Mouse (Mus musculus) CD8-positive naive resting alpha-beta T cell, adult 2 months (primary cell): ENCODE data around the gene Cyp2d12.
"Not testable (repeated sequence)": the region's sequence is repeated elsewhere in the genome, so short reads cannot be mapped to it uniquely, and the experiment has no call there.

Source experiments
- DNase-seq, 2 experiments: peaks; one replicate each; pipeline ENCODE4 v3.0.0; 2022; ENCODE audit warnings: low read depth in 2 of 2, low spot score in 2 of 2

Gene Cyp2d12

GRCm38 (mm10) chr15:82554531-82555230, at the start of gene Cyp2d12:
Gene Cyp2d12 (plus strand): TSS chr15:82555072.
- DNase-seq, result no peak

GRCm38 (mm10) chr15:82506971-82507370, 47.9 kb upstream of the Cyp2d12 start:
- no peak for DNase-seq

- not testable (repeated sequence) for DNase-seq
Observed at GRCm38 (mm10) chr15:82507740-82508139, 47.1 kb upstream of the Cyp2d12 start.

GRCm38 (mm10) chr15:82509495-82509894, 45.4 kb upstream of the Cyp2d12 start:
- not testable (repeated sequence) for DNase-seq

- DNase-seq, result not testable (repeated sequence)
Observed at GRCm38 (mm10) chr15:82510500-82510899, 44.4 kb upstream of the Cyp2d12 start.

GRCm38 (mm10) chr15:82512111-82512510, 42.8 kb upstream of the Cyp2d12 start:
- DNase-seq, result not testable (repeated sequence)

- DNase-seq, result not testable (repeated sequence)
Observed at GRCm38 (mm10) chr15:82516174-82516573, 38.7 kb upstream of the Cyp2d12 start.

GRCm38 (mm10) chr15:82527371-82527770, 27.5 kb upstream of the Cyp2d12 start:
- not testable (repeated sequence) for DNase-seq

- DNase-seq, result not testable (repeated sequence)
Observed at GRCm38 (mm10) chr15:82532721-82533120, 22.2 kb upstream of the Cyp2d12 start.

- DNase-seq, result not testable (repeated sequence)
Observed at GRCm38 (mm10) chr15:82542976-82543375, 11.9 kb upstream of the Cyp2d12 start.

- DNase-seq, result not testable (repeated sequence)
Observed at GRCm38 (mm10) chr15:82544561-82544960, 10.3 kb upstream of the Cyp2d12 start.

- not testable (repeated sequence) for DNase-seq
Observed at GRCm38 (mm10) chr15:82547753-82548152, 7.1 kb upstream of the Cyp2d12 start.

- DNase-seq, result not testable (repeated sequence)
Observed at GRCm38 (mm10) chr15:82553211-82553610, 1.7 kb upstream of the Cyp2d12 start.

GRCm38 (mm10) chr15:82572856-82573255, 18.0 kb downstream of the Cyp2d12 start:
- no peak for DNase-seq

GRCm38 (mm10) chr15:82579071-82579470, 24.2 kb downstream of the Cyp2d12 start:
- DNase-seq, result no peak

GRCm38 (mm10) chr15:82582621-82583020, 27.7 kb downstream of the Cyp2d12 start:
- no peak for DNase-seq
